Mouse (Mus musculus) megakaryocyte, embryonic 14.5 days (primary cell): ENCODE data around the gene Slc10a7. TPM values are rescaled to one million over a fixed set of nuclear protein-coding genes. Genes with fewer than 3 reads are reported as not detected.

Source experiments
- H3K27me3 ChIP-seq: replicated peaks from 2 replicates; pipeline ENCODE3; 2012; ENCODE audit warnings: inconsistent platforms
- H3K36me3 ChIP-seq: replicated peaks from 2 replicates; pipeline ENCODE3; 2012; ENCODE audit warnings: low read length, inconsistent platforms, mixed read lengths
- H3K4me1 ChIP-seq: 2 replicates; pipeline ENCODE4 v1.6.1; 2012; ENCODE audit warnings: inconsistent platforms
- H3K4me3 ChIP-seq: replicated peaks from 2 replicates; pipeline ENCODE3; 2012; ENCODE audit warnings: moderate library complexity, mild to moderate bottlenecking, inconsistent platforms
- H3K9me3 ChIP-seq: 2 replicates; pipeline ENCODE4 v1.6.1; 2012; ENCODE audit warnings: inconsistent platforms
- FLI1 ChIP-seq: IDR thresholded peaks from 2 replicates; pipeline ENCODE4 v1.6.1; 2012; ENCODE audit warnings: low read length, inconsistent platforms, mixed read lengths
- GATA1 ChIP-seq: IDR thresholded peaks from 3 replicates; pipeline ENCODE4 v1.6.1; 2012; ENCODE audit warnings: mixed read lengths, low read length, inconsistent platforms, borderline replicate concordance
- polyA plus RNA-seq: library from polyadenylated mRNA; stranded (reverse); fragments of >175 nt; gene quantifications from 2 replicates; pipeline ENCODE4 v1.2.3, GENCODE M21; 2012; ENCODE audit warnings: low replicate concordance; ENCODE audit not compliant: insufficient read depth

Slc10a7 gene
- polyA plus RNA-seq, 1 experiment, result 3.7 TPM

GRCm38 (mm10) chr8:78611019-78611418 is 101.9 kb downstream of the Slc10a7 start:
- Histone ChIP-seq H3K4me3 (peak overlapping the region; percentile 29), H3K36me3 (peaks cover 50% of the 10 kb centered on the region), H3K9me3 (peaks cover 24% of the 10 kb centered on the region), H3K27me3 (no peaks in the 10 kb centered on the region), H3K4me1 (peaks cover 12% of the 10 kb centered on the region)
- no peak for TF ChIP-seq GATA1
- TF ChIP-seq FLI1, result no peak

DNA sequence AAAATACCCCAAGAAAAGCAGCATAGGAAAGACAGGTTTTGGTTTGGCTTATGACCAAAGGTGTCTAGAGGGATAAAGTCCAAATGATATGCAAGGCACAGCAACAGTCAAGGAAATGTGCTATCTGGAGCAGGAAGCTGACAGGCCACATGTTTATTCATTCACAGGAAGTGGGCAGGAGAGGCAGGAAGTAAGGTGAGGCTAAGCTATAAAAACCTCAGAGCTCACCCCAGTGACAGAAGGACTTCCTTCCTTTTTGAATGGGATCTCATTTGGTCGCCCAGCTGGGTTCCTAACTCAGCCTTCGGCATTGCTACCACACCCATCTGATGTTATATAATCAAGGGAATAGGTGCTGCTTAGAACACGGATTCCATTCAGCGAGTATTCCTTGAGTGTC is 113.2 kb downstream of the Slc10a7 start:
- Histone ChIP-seq H3K4me3 (no peak overlapping the region), H3K4me1 (peaks cover 25% of the 10 kb centered on the region), H3K9me3 (peaks cover 8% of the 10 kb centered on the region), H3K27me3 (no peaks in the 10 kb centered on the region), H3K36me3 (peaks cover 54% of the 10 kb centered on the region)
- TF ChIP-seq FLI1, result no peak
- no peak for TF ChIP-seq GATA1

DNA sequence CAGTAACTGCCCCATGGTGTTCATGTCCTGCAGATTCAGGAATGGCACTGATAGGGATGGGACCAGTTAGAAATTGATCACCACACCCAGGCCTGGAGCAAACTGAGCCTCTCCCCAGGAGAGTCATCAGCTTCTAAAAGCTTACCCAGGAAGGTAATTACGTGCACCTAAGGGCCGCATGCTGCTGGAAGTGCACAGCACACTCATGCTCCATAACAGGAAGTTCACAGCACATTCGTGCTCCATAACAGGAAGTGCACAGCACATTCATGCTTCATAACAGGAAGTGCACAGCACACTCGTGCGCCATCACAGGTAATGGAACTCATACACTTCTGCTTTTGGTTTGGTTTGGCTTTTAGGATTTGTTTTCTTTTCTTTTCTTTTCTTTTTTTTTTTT is 114.8 kb downstream of the Slc10a7 start:
- Histone ChIP-seq H3K4me1 (peaks cover 29% of the 10 kb centered on the region), H3K9me3 (peaks cover 6% of the 10 kb centered on the region), H3K36me3 (peaks cover 62% of the 10 kb centered on the region), H3K27me3 (no peaks in the 10 kb centered on the region), H3K4me3 (no peak overlapping the region)
- TF ChIP-seq GATA1, result no peak
- no peak for TF ChIP-seq FLI1

- Histone ChIP-seq H3K4me3 (no peak overlapping the region), H3K27me3 (no peaks in the 10 kb centered on the region), H3K9me3 (peaks cover 9% of the 10 kb centered on the region), H3K36me3 (peaks cover 62% of the 10 kb centered on the region), H3K4me1 (peaks cover 36% of the 10 kb centered on the region)
- TF ChIP-seq GATA1, result no peak
- TF ChIP-seq FLI1, result no peak
These were observed 115.7 kb downstream of the Slc10a7 start for GRCm38 (mm10) chr8:78624738-78625442.

DNA sequence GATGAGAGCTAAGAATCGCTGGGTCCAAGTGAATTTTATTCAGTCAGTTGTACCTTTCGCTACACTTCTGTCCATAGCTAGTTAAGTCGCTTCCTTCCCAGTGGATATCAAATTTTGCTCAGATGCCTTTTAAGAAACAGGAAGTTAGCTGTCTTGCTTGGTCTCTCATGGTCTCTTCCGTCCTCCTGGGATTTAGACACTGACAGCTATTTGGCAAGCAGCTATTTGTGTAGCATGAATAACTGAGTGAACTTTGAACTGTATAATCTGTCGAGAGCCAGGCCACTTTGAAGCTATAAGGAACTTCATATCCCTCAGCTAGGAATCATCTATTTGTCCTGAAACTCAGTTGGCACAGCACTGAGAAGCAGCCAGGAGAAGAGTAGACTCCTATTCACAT is 117.5 kb downstream of the Slc10a7 start:
- Histone ChIP-seq H3K9me3 (peaks cover 14% of the 10 kb centered on the region), H3K27me3 (no peaks in the 10 kb centered on the region), H3K36me3 (peaks cover 66% of the 10 kb centered on the region), H3K4me1 (peaks cover 51% of the 10 kb centered on the region), H3K4me3 (no peak overlapping the region)
- TF ChIP-seq FLI1 (no peak), GATA1 (no peak)

DNA sequence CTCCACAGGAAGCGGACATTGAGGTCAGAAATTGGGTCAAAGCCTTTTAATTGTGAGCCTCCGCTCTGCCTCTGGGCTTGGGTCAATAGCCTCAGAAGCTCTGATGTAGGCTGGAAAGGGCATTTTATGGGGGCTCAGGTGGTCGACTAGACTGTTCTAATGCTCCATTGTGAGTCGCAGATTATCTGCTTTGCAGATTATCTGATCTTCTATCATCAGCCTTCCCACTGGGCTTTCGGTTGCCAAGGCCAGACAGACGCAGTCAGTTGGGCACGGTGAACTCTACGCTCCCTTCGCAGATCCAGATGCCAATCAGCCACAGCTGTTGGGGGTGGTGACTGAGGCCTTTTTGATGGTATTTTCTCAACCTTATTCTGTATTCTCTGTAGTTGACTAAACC is 118.6 kb downstream of the Slc10a7 start:
- no peak overlapping the region for H3K4me3 ChIP-seq
- peaks cover 56% of the 10 kb centered on the region for H3K36me3 ChIP-seq
- TF ChIP-seq GATA1, result no peak
- TF ChIP-seq FLI1, result no peak
- peaks cover 43% of the 10 kb centered on the region for H3K4me1 ChIP-seq
- peaks cover 8% of the 10 kb centered on the region; the same call in 1 of the 2 replicates for H3K9me3 ChIP-seq
- no peaks in the 10 kb centered on the region for H3K27me3 ChIP-seq

- Histone ChIP-seq H3K4me3 (peak overlapping the region; percentile 77), H3K27me3 (no peaks in the 10 kb centered on the region), H3K9me3 (peaks cover 8% of the 10 kb centered on the region; the same call in 1 of the 2 replicates), H3K36me3 (peaks cover 51% of the 10 kb centered on the region), H3K4me1 (peaks cover 38% of the 10 kb centered on the region)
- no peak for TF ChIP-seq GATA1
- no peak for TF ChIP-seq FLI1
These were observed 121.4 kb downstream of the Slc10a7 start for GRCm38 (mm10) chr8:78630414-78631164.

- peaks cover 25% of the 10 kb centered on the region for H3K4me1 ChIP-seq
- TF ChIP-seq GATA1 (no peak), FLI1 (no peak)
- peaks cover 8% of the 10 kb centered on the region; the same call in 1 of the 2 replicates for H3K9me3 ChIP-seq
- no peaks in the 10 kb centered on the region for H3K27me3 ChIP-seq
- peaks cover 56% of the 10 kb centered on the region for H3K36me3 ChIP-seq
- no peak overlapping the region for H3K4me3 ChIP-seq
These were observed 123.9 kb downstream of the Slc10a7 start for GRCm38 (mm10) chr8:78633012-78633411.

GRCm38 (mm10) chr8:78634018-78634417 is 124.9 kb downstream of the Slc10a7 start:
- Histone ChIP-seq H3K9me3 (peaks cover 8% of the 10 kb centered on the region; the same call in 1 of the 2 replicates), H3K36me3 (peaks cover 47% of the 10 kb centered on the region), H3K4me1 (peaks cover 24% of the 10 kb centered on the region), H3K27me3 (no peaks in the 10 kb centered on the region), H3K4me3 (no peak overlapping the region)
- TF ChIP-seq FLI1, result no peak
- no peak for TF ChIP-seq GATA1
